Mouse (Mus musculus) ES-Bruce4 (cell line): ENCODE results near the gene Slc1a3. TPM values are rescaled to one million over a fixed set of nuclear protein-coding genes. Genes with fewer than 3 reads are reported as not detected.

ENCODE experiments used
- H3K27ac ChIP-seq: 2 replicates; pipeline ENCODE4 v1.5.1; 2012; ENCODE audit warnings: low read length, inconsistent platforms; ENCODE audit not compliant: insufficient read depth
- H3K27me3 ChIP-seq: 2 replicates; pipeline ENCODE4 v1.6.1; 2012; ENCODE audit warnings: mild to moderate bottlenecking, low read length, inconsistent platforms; ENCODE audit not compliant: control insufficient read depth, poor library complexity, insufficient read depth, severe bottlenecking
- H3K36me3 ChIP-seq: 2 replicates; pipeline ENCODE4 v1.6.1; 2012; ENCODE audit warnings: inconsistent platforms, mild to moderate bottlenecking, low read length, moderate library complexity; ENCODE audit not compliant: control insufficient read depth, poor library complexity, insufficient read depth, severe bottlenecking
- H3K4me1 ChIP-seq: one replicate; pipeline ENCODE4 v1.8.1; 2011; ENCODE audit warnings: low read length; ENCODE audit not compliant: control insufficient read depth, insufficient read depth
- H3K4me3 ChIP-seq: 2 replicates; pipeline ENCODE4 v1.5.1; 2011; ENCODE audit warnings: low read depth, mild to moderate bottlenecking, low read length
- H3K9ac ChIP-seq: 2 replicates; pipeline ENCODE4 v1.6.1; 2012; ENCODE audit warnings: low read depth, mild to moderate bottlenecking, inconsistent platforms; ENCODE audit not compliant: poor library complexity, severe bottlenecking
- H3K9me3 ChIP-seq: replicated peaks from 2 replicates; pipeline ENCODE4 v1.6.1; 2012; ENCODE audit warnings: mild to moderate bottlenecking, low read length, inconsistent platforms; ENCODE audit not compliant: control insufficient read depth, poor library complexity, insufficient read depth, severe bottlenecking
- CTCF ChIP-seq: IDR thresholded peaks from one replicate; pipeline ENCODE4 v1.8.1; 2011; ENCODE audit warnings: low read depth, low read length
- EP300 ChIP-seq: IDR thresholded peaks from 2 replicates; pipeline ENCODE4 v1.6.1; 2011; ENCODE audit warnings: low read depth, low read length; ENCODE audit not compliant: insufficient read depth
- POLR2A ChIP-seq: IDR thresholded peaks from one replicate; pipeline ENCODE4 v1.8.1; 2011; ENCODE audit warnings: low read length; ENCODE audit not compliant: insufficient read depth
- polyA plus RNA-seq: library from polyadenylated mRNA; stranded (reverse); fragments of >200 nt; gene quantifications from 2 replicates; pipeline ENCODE4 v1.2.4, GENCODE M21; 2011; ENCODE audit warnings: low read depth; ENCODE audit not compliant: missing spikeins, insufficient read depth, insufficient read length

The Slc1a3 gene
- polyA plus RNA-seq, 1 experiment = 21.7 TPM

DNA sequence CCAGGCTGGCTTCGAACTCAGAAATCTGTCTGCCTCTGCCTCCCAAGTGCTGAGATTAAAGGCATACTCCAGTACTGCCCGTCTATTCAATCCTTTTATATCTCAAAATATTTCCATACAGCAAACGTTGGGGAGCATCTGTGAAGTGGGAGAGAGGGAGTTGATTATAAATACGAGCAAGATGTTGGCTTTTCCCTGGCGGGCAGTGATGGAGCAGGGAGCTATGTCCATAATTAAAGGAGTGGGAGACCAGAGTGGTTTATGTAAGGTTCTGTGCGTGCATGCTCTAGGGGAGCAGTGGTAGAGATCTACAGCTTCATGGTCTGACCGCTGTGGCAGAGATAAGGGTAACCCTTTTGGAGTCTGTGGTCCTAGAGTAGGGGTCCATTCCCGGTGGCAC, 30.2 kb upstream of the Slc1a3 start:
- Histone ChIP-seq H3K9ac (no peak overlapping the region), H3K27me3 (no peaks in the 10 kb centered on the region), H3K27ac (no peak overlapping the region), H3K4me1 (no peaks in the 10 kb centered on the region), H3K9me3 (no peaks in the 10 kb centered on the region), H3K4me3 (no peak overlapping the region), H3K36me3 (no peaks in the 10 kb centered on the region)
- TF ChIP-seq CTCF (no peak), POLR2A (no peak)

DNA sequence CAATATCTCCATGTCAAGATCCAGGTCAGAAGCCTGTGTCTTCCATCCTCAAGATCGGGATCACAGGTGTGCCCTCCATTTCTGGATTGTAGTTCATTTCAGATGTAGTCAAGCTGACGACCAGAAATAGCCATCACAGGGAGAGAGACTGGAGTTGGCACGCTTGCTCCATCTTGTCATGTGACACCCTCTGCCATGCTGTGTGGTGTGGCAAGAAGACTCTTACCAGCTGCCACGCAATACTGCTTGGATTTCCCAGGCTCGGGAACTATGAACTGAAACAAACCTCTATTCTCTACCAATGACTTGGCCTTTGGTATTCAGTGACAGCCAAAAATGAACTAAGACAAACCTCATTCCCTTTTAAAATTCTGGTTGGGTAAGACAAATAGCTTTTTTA, 27.6 kb upstream of the Slc1a3 start:
- Histone ChIP-seq H3K9ac (no peak overlapping the region), H3K4me1 (no peaks in the 10 kb centered on the region), H3K27ac (no peak overlapping the region), H3K36me3 (no peaks in the 10 kb centered on the region), H3K9me3 (peaks cover 5% of the 10 kb centered on the region; the same call in 1 of the 2 replicates), H3K27me3 (no peaks in the 10 kb centered on the region), H3K4me3 (no peak overlapping the region)
- TF ChIP-seq POLR2A (no peak), EP300 (no peak), CTCF (no peak)

DNA sequence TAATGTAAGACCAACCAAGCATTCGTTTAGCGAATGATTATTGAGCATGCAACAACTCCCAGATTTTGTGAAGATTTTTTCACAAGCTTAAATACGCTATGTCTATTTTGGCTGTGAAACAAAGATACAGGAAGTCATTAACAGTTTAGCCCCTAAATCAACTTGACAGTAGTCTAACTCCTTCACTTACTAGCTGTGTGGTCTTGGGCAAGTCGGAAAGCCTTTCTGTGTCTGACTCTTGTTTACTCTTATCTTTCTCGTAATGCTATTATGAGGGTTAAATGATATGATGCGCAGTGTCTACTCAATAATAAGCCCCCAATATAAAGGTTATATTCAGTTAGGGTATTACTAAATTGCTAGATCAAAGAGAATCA, 23.8 kb upstream of the Slc1a3 start:
- Histone ChIP-seq H3K36me3 (no peaks in the 10 kb centered on the region), H3K27me3 (no peaks in the 10 kb centered on the region), H3K9me3 (peaks cover 5% of the 10 kb centered on the region; the same call in 1 of the 2 replicates), H3K9ac (no peak overlapping the region), H3K27ac (0 out of 2 replicates have a peak overlapping the region, but pooled peaks have one; percentile 1), H3K4me1 (no peaks in the 10 kb centered on the region), H3K4me3 (no peak overlapping the region)
- TF ChIP-seq EP300 = no peak
- TF ChIP-seq CTCF = no peak
- TF ChIP-seq POLR2A = no peak

DNA sequence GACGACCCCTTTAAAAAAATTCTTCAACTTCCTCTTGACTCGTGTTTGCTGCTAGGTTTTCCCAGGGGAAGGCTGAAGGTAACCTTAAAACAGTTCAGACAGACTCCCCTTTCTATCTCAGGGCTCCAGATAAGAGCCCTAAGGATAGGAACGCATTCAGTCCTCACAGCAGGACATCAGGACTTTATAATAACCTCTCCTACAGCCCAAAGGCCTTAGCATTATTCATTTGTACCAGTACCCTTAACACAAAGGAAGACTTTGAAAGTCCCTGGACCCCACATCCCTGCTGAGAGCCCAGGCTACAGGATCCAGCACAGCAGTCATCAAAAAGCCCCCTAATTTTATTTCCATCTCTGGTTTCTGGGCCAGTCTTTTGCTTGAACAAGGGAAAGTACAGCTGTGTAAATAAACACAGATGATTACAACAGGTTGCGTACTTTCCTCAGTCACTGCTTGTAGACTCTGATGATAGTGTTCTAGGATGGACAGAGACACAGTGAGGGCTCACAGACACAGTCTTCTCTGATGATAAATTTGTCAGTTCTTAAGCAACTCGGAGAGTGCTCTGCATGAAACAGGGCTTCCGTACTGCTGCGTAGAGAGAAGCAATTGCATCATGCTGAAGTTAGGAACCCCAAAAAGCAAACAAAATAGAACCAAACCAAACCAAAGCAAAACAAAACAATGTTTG, 23.3 kb upstream of the Slc1a3 start:
- Histone ChIP-seq H3K27me3 (no peaks in the 10 kb centered on the region), H3K4me1 (no peaks in the 10 kb centered on the region), H3K36me3 (no peaks in the 10 kb centered on the region), H3K4me3 (no peak overlapping the region), H3K27ac (peak overlapping the region; percentile 42), H3K9me3 (peaks cover 5% of the 10 kb centered on the region; the same call in 1 of the 2 replicates), H3K9ac (no peak overlapping the region)
- no peak for TF ChIP-seq POLR2A
- TF ChIP-seq CTCF = no peak
- TF ChIP-seq EP300 = no peak

DNA sequence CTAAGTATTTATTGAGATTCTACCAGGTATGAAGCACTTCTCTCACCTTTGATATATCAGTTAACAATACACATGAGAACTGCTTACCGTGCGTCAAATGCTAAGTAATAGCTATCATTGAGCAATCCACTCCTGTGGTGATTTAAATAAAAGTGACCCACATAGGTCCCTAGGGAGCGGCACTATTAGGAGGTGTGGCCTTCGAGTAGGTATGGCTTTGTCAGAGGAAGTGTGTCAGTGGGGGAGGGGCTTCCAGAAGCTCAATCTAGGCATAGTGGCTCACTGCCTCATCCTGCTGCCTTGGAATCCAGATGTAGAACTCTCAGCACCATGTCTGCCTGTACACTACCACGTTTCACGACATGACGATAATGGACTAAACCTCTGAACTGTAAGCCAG, 18.3 kb upstream of the Slc1a3 start:
- H3K9ac ChIP-seq = no peak overlapping the region
- no peak overlapping the region for H3K4me3 ChIP-seq
- no peaks in the 10 kb centered on the region for H3K4me1 ChIP-seq
- H3K9me3 ChIP-seq = peaks cover 5% of the 10 kb centered on the region
- H3K27ac ChIP-seq = no peak overlapping the region
- H3K36me3 ChIP-seq = no peaks in the 10 kb centered on the region
- TF ChIP-seq EP300 = no peak
- TF ChIP-seq POLR2A = no peak
- no peak for TF ChIP-seq CTCF
- no peaks in the 10 kb centered on the region for H3K27me3 ChIP-seq

DNA sequence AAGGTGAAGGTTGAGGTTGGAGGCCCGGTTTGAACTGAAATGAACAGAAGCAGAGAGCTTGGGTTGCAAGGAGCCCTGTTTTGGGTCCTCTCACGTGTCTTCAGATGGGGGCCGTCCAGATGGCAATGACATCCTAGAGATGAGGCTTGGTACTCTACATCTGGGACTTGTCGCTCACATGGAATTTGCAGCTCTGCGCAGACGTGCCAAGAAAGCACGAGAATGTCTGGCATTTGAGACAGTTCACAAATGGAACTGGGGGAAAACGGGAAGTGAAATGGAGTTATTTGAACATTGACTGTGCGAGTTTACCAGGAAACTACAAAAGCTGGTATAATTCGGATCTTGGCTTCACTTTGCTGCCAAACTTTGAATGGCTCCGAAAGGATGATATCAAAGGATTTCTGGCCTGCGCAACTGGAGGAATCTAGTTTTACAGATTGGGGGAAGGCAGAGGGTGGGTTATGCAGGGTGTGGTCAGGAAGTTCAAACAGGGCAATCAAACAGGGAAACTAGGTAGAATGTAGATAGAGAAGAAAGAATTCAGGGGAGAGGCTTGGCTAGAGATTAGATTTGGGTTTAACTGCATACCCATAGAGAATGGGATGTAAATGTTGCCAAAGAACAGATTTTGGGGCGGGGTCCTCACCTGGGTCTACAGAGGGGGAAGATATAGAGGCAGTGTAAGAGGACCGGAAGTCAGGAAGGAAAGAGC, 12.0 kb upstream of the Slc1a3 start:
- Histone ChIP-seq H3K4me1 (peaks cover 4% of the 10 kb centered on the region), H3K4me3 (no peak overlapping the region), H3K36me3 (no peaks in the 10 kb centered on the region), H3K9me3 (peaks cover under 1% of the 10 kb centered on the region; the same call in 1 of the 2 replicates), H3K9ac (no peak overlapping the region), H3K27me3 (no peaks in the 10 kb centered on the region), H3K27ac (peak overlapping the region; percentile 56)
- no peak for TF ChIP-seq CTCF
- TF ChIP-seq EP300 = no peak
- no peak for TF ChIP-seq POLR2A
